Mouse (Mus musculus): ENCODE measurements around the gene Lrrd1.
A peak's percentile ranks its signal among the peaks of the same experiment; 100 is the strongest.
"Not testable (repeated sequence)": the region's sequence is repeated elsewhere in the genome, so short reads cannot be mapped to it uniquely, and the experiment has no call there.

Gene Lrrd1

DNA sequence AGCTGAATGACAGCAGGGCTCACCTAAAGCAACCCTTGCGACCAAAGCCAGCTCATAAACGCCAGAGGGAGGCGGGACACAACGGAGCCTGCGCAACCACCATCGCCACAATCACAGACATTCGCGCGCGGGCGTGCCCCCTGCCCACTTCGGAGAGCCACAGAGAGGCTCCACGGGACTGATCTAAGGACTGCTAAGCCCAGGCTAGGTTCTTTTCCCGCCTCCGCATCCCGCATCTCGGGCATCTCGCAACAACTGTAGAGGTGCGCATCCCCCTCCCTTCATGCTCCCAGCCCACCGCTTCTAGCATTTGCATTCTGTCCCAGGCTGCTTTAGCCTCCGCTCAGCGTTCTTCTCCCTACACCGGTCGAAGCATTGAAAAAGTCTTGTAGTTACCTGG lies at the start of gene Lrrd1:
Gene Lrrd1, plus strand, starts transcription at position 148 of the 400 bp plus-strand sequence.
- DNase-seq (ENCODE audit: low spot score in 2 of 2), result peak; percentile 5 to 9

DNA sequence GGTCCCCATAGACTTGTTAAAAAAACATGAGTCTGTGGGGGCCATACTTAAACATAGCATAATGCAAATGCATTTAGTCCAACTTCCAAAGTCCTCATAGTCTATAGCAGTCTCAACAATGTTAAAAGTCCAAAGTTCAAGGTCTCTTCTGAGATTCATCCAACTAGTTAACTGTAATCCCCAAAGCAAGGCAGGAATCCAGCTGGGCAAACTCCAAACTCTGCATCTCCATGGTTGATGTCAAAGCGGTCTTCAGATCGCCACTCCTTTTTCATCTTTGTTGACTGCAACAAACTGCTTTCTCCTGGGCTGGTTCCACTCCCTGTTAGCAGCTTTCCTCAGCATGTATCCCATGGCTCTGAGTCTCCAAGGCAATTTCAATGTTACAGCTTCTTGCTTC lies 47.9 kb upstream of the Lrrd1 start:
- not testable (repeated sequence) for DNase-seq (ENCODE audit: low spot score in 2 of 2)

DNA sequence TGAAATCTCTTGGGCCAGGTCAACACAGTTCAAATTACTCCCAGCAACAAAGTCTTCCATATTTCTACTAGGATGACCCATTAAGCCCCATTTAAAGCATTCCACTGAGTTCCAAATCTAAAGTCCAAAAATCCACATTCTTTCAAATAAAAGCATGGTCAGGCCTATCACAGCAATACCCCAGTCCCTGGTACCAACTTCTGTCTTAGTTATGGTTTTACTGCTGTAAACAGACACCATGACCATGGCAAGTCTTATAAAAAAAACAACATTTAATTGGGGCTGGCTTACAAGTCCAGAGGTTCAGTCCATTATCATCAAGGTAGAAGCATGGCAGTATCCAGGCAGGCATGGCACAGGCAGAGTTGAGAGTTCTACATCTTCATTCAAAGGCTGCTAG lies 46.3 kb upstream of the Lrrd1 start:
- DNase-seq (ENCODE audit: low spot score in 2 of 2), result not testable (repeated sequence)

GRCm38 (mm10) chr5:3800041-3800440 lies 44.9 kb upstream of the Lrrd1 start:
- DNase-seq (ENCODE audit: low spot score in 2 of 2), result no peak

DNA sequence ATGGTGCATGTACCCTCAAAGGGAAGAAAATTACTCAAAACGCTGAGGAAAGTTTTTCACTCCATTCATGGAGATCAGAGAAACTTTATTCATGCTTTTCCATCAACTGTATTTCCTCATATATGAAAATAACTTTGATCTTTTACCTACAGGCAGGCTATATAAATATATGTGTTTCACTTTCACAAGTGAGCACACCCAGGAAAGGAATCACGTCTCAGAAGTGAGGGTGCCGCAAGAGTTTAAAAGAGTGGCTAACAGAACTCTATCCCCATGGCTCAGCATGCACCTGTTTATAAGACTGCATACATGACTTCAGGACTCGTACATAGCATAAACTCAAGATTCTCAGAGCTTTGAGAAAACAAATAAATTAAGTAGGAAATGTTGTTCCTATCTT lies 44.1 kb upstream of the Lrrd1 start:
- DNase-seq (ENCODE audit: low spot score in 2 of 2), result no peak

- peak; percentile 24 to 32 for DNase-seq (ENCODE audit: low spot score in 2 of 2)
Observed at GRCm38 (mm10) chr5:3801672-3802432, 43.1 kb upstream of the Lrrd1 start.

GRCm38 (mm10) chr5:3802433-3803291 lies 42.3 kb upstream of the Lrrd1 start, which contains the start of the genes Ankib1 and Krit1:
Ankib1 (minus strand) TSS chr5:3802925.
Krit1 (plus strand) TSS chr5:3803184.
- DNase-seq (ENCODE audit: low spot score in 2 of 2), result peak; percentile 91 to 92

GRCm38 (mm10) chr5:3803292-3804165 lies 41.4 kb upstream of the Lrrd1 start:
- DNase-seq (ENCODE audit: low spot score in 2 of 2), result peak in 1 of 2 experiments; percentile 52

GRCm38 (mm10) chr5:3808472-3808871 lies 36.5 kb upstream of the Lrrd1 start:
- no peak for DNase-seq (ENCODE audit: low spot score in 2 of 2)

- DNase-seq (ENCODE audit: low spot score in 2 of 2), result no peak
Observed at GRCm38 (mm10) chr5:3834107-3834506, 10.9 kb upstream of the Lrrd1 start.

DNA sequence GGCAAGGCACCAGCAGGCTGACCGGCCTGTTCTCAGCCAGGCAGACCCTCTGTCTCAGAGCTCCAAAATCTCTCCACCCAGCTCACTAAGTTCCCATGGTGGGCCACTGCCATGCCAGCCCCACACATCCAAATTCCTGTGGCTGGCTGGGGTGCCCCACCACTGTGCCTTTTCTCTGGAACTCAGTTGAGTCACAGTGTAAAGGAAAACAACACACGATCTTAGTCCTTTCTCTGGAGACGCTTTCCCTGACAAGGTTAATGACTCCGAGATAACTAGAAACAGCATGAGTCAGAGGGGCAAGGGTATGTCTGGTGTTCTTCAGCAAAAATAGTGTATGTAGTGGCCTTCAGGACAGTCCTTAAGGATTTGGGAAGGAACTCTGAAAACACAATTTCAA lies 25.2 kb downstream of the Lrrd1 start:
- DNase-seq (ENCODE audit: low spot score in 2 of 2), result no peak

DNA sequence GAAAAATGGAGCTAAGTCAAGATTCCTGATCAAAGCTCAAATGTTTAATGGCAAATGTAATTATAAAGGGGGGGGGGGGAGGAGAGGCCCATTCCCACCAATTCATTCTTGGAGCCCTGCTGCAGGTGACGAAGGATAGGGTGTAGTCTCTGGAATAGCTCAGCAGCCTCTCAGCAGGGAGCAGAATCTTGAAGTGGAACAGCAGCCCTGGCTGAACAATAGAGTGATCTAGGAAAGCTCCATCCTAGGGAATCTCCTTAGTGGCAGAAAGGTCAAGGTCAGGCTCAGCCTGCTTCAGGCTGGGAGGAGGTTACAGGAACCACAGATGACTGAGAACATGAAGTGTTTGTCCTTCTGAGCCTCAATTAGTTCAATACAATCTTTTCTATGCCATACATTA lies 27.4 kb downstream of the Lrrd1 start:
- no peak for DNase-seq (ENCODE audit: low spot score in 2 of 2)

DNA sequence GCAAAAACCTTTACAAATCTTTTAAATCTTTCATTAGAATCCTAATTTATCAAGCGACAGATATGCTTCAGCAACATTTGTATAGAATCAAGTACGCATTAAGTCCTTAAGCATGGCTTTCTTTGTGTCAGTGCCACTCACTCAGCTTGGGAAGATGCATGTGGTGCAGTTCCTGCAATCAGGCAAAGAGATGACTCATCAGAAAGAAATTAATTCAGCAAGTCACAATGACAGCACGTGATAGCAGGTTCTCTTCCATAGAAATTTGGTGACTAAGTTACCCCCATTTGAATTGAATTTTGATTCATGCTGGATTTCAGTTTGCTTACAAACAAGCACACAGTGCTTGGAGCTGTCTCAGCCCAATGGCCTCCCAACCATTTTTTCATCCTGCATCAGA lies 28.5 kb downstream of the Lrrd1 start:
- DNase-seq (ENCODE audit: low spot score in 2 of 2), result peak in 1 of 2 experiments; percentile 6

GRCm38 (mm10) chr5:3886862-3887261 lies 41.9 kb downstream of the Lrrd1 start:
- not testable (repeated sequence) for DNase-seq (ENCODE audit: low spot score in 2 of 2)

DNA sequence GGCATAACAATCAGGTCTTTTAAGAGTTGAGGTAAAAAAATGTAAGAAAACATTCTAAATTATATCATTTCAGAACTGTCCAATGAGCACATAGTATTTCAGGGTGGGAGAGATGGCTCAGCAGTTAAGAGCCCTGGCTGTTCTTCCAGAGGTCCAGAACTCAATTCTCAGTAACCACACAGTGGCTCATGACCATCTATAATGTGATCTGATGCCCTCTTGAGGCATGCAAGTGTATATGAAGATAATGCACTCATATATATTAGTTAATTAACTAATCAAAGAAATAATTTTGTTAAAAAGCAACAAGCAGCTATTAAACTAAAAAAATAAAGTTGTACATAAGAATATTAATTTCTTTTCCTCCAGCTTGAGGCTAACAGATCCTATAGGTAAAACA lies 44.2 kb downstream of the Lrrd1 start:
- no peak for DNase-seq (ENCODE audit: low spot score in 2 of 2)

GRCm38 (mm10) chr5:3893459-3894293 lies 48.7 kb downstream of the Lrrd1 start, which contains the start of gene Mterf1a:
Mterf1a (minus strand) TSS chr5:3893933.
- DNase-seq (ENCODE audit: low spot score in 2 of 2), result peak; percentile 10 to 16

GRCm38 (mm10) chr5:3894294-3894619 lies 49.3 kb downstream of the Lrrd1 start:
- not testable (repeated sequence) for DNase-seq (ENCODE audit: low spot score in 2 of 2)

- no peak for DNase-seq (ENCODE audit: low spot score in 2 of 2)
Observed at GRCm38 (mm10) chr5:3905471-3905870, 60.5 kb downstream of the Lrrd1 start.

Measured in right cerebral cortex, adult 2 months (tissue).